In the genomic region with DNA sequence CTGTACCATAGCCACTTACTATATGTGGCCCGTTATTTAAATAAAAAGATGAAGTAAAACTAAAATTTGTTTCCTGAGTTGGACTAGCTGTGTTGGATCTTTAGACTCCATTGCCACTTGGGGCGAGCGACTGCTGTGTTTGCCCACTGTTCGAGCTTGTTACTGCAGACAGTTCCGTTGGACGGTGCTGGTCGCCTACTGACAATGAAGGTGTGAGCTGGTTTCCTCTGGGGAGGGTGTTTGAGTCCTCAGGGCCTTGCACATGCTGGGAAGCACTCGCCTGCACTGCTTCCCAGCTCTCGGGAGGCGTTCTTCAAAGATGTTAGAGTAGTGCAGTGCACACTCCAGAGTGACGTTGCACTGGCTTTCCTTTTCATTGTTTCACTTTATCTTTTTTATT, we compare ENCODE assay signal across 9 mouse cellular contexts. TPM values are rescaled to one million over a fixed set of nuclear protein-coding genes. Genes with fewer than 3 reads are reported as not detected.
DNase-seq lines count a peak whose midpoint lies in the region; ATAC-seq and TF ChIP-seq lines count a peak whose summit lies in the region.
"Had no signal": no experiment of that assay in that cellular context is flagged by ENCODE, and none has a peak within 500 bp of the region (broad histone marks: within the 10 kb centered on the region; RNA-seq: fewer than 3 reads in every experiment).

No protein-coding gene starts in this region.

- H3K27me3 ChIP-seq in kidney, embryonic 15.5 days, result no peaks in the 10 kb centered on the region
- H3K27me3 ChIP-seq in liver, embryonic 12.5 days (replicated peaks), result no peaks in the 10 kb centered on the region
- H3K27me3 ChIP-seq in small intestine, adult 2 months (ENCODE audit: control insufficient read depth, insufficient read depth, low read length), result no peaks in the 10 kb centered on the region

- 0 out of 2 replicates have a peak overlapping the region, but pooled peaks have one; percentile 93 for H3K4me3 ChIP-seq in kidney, embryonic 15.5 days (replicated peaks)
- peak overlapping the region; percentile 99 for H3K4me3 ChIP-seq in liver, embryonic 12.5 days
- H3K4me3 ChIP-seq in small intestine, adult 2 months (ENCODE audit: low read depth, low read length), result peak overlapping the region; percentile 49

- H3K4me2 ChIP-seq in kidney, embryonic 15.5 days, result peak overlapping the region; percentile 44
- H3K4me2 ChIP-seq in liver, embryonic 12.5 days, result peak overlapping the region; percentile 85

- H3K9ac ChIP-seq in kidney, embryonic 15.5 days, result no peak overlapping the region; the same call in 1 of the 2 replicates
- H3K9ac ChIP-seq in liver, embryonic 12.5 days, result peak overlapping the region; percentile 94

- no peak for TF ChIP-seq POLR2A in small intestine, adult 2 months (IDR thresholded peaks at IDR 0.05; ENCODE audit: low read depth, low read length)

- H3K9me3 ChIP-seq in kidney, embryonic 15.5 days (replicated peaks), result no peaks in the 10 kb centered on the region
- no peaks in the 10 kb centered on the region for H3K9me3 ChIP-seq in liver, embryonic 12.5 days (replicated peaks)

- DNase-seq in kidney, adult 11 months, result no peak
- peak; percentile 36 for DNase-seq in ES-CJ7 (ENCODE audit: low read depth, low spot score)
- DNase-seq in cerebellum, adult 8-10 months, result no peak

- no peaks in the 10 kb centered on the region for H3K36me3 ChIP-seq in kidney, embryonic 15.5 days
- peaks cover 33% of the 10 kb centered on the region for H3K36me3 ChIP-seq in liver, embryonic 12.5 days
- peaks cover 3% of the 10 kb centered on the region for H3K36me3 ChIP-seq in small intestine, adult 2 months (ENCODE audit: control insufficient read depth, insufficient read depth, low read length)

- WGBS in kidney, embryonic 15.5 days, result 54% methylated on average over 11 of the region's 11 CpGs
- 27% methylated on average over 11 of the region's 11 CpGs for WGBS in liver, embryonic 12.5 days (ENCODE audit: insufficient replicate concordance)
- WGBS in small intestine, adult 2 months, result 13% methylated on average over 11 of the region's 11 CpGs

- H3K4me1 ChIP-seq in kidney, embryonic 15.5 days, result peaks cover 53% of the 10 kb centered on the region
- H3K4me1 ChIP-seq in liver, embryonic 12.5 days, result peaks cover 73% of the 10 kb centered on the region
- peaks cover 14% of the 10 kb centered on the region for H3K4me1 ChIP-seq in small intestine, adult 2 months (ENCODE audit: control insufficient read depth, insufficient read depth, insufficient read length, low read length)

- H3K27ac ChIP-seq in kidney, embryonic 15.5 days, result 0 out of 2 replicates have a peak overlapping the region, but pooled peaks have one; percentile 20
- peak overlapping the region; percentile 97 for H3K27ac ChIP-seq in liver, embryonic 12.5 days
- peak overlapping the region; percentile 53 for H3K27ac ChIP-seq in small intestine, adult 2 months (ENCODE audit: insufficient read depth, low read depth, low read length)

- ATAC-seq in kidney, embryonic 15.5 days (replicated peaks; ENCODE audit: low FRiP score), result no peak
- ATAC-seq in granulocyte monocyte progenitor cell, adult 5-6 weeks (replicated peaks; ENCODE audit: poor library complexity, severe bottlenecking), result peak; percentile 4; the same call in 1 of the 2 replicates
- ATAC-seq in liver, embryonic 12.5 days, result no peak
- ATAC-seq in erythroid progenitor cell, adult 5-6 weeks (replicated peaks; ENCODE audit: low FRiP score, poor library complexity, severe bottlenecking), result no peak

- TF ChIP-seq CTCF in small intestine, adult 2 months (IDR thresholded peaks at IDR 0.05; ENCODE audit: extremely low read depth, insufficient read length, insufficient replicate concordance, low read depth, low read length), result no peak

RNA-seq across cellular contexts. Expression of a gene that starts 3.7 kb away (rescaled TPM):
- polyA plus RNA-seq in kidney, embryonic 15.5 days (2015; fragmentation: Nextera tagmentation; extraction: Ambion mirVana), result 446 and 449 TPM in 2 replicates
- 573 and 588 TPM in 2 replicates for total RNA-seq in granulocyte monocyte progenitor cell, adult 5-6 weeks (2014; fragmentation: Nextera tagmentation)
- 434 and 584 TPM in 2 replicates for total RNA-seq in granulocyte monocyte progenitor cell, adult 5-6 weeks (2017)
- 268 and 269 TPM in 2 replicates for polyA plus RNA-seq in liver, embryonic 12.5 days (2016; fragmentation: Nextera tagmentation; extraction: Ambion mirVana)
- polyA plus RNA-seq in small intestine, adult 2 months (2012; rRNA removed), result 110 and 323 TPM in 2 replicates
- 228 and 243 TPM in 2 replicates for total RNA-seq in erythroid progenitor cell, adult 5-6 weeks (2015; ENCODE audit: low replicate concordance)
- 69.4 and 89.7 TPM in 2 replicates for total RNA-seq in erythroid progenitor cell, adult 5-6 weeks (2017; ENCODE audit: low replicate concordance)

RNA-seq across cellular contexts. Expression of a gene that starts 38.7 kb away (rescaled TPM):
- polyA plus RNA-seq in kidney, embryonic 15.5 days (2015; fragmentation: Nextera tagmentation; extraction: Ambion mirVana), result 1.7 and 2.1 TPM in 2 replicates
- total RNA-seq in granulocyte monocyte progenitor cell, adult 5-6 weeks (2014; fragmentation: Nextera tagmentation), result not detected in 2 replicates
- not detected in 2 replicates for total RNA-seq in granulocyte monocyte progenitor cell, adult 5-6 weeks (2017)
- 1.2 and 1.5 TPM in 2 replicates for polyA plus RNA-seq in liver, embryonic 12.5 days (2016; fragmentation: Nextera tagmentation; extraction: Ambion mirVana)
- polyA plus RNA-seq in small intestine, adult 2 months (2012; rRNA removed), result 1.8 and 3.1 TPM in 2 replicates
- not detected in 2 replicates for total RNA-seq in erythroid progenitor cell, adult 5-6 weeks (2015; ENCODE audit: low replicate concordance)
- total RNA-seq in erythroid progenitor cell, adult 5-6 weeks (2017; ENCODE audit: low replicate concordance), result not detected in 2 replicates

RNA-seq across cellular contexts. Expression of a gene that starts 44.9 kb away (rescaled TPM):
- 267 and 283 TPM in 2 replicates for polyA plus RNA-seq in kidney, embryonic 15.5 days (2015; fragmentation: Nextera tagmentation; extraction: Ambion mirVana)
- 100 and 106 TPM in 2 replicates for total RNA-seq in granulocyte monocyte progenitor cell, adult 5-6 weeks (2014; fragmentation: Nextera tagmentation)
- 98.8 and 140 TPM in 2 replicates for total RNA-seq in granulocyte monocyte progenitor cell, adult 5-6 weeks (2017)
- polyA plus RNA-seq in liver, embryonic 12.5 days (2016; fragmentation: Nextera tagmentation; extraction: Ambion mirVana), result 119 and 120 TPM in 2 replicates
- 81.6 and 160 TPM in 2 replicates for polyA plus RNA-seq in small intestine, adult 2 months (2012; rRNA removed)
- 12.6 and 14.3 TPM in 2 replicates for total RNA-seq in erythroid progenitor cell, adult 5-6 weeks (2015; ENCODE audit: low replicate concordance)
- total RNA-seq in erythroid progenitor cell, adult 5-6 weeks (2017; ENCODE audit: low replicate concordance), result 17.1 and 26.6 TPM in 2 replicates

RNA-seq across cellular contexts. Expression of a gene that starts 45.1 kb away (rescaled TPM):
- 138 and 139 TPM in 2 replicates for polyA plus RNA-seq in kidney, embryonic 15.5 days (2015; fragmentation: Nextera tagmentation; extraction: Ambion mirVana)
- total RNA-seq in granulocyte monocyte progenitor cell, adult 5-6 weeks (2014; fragmentation: Nextera tagmentation), result 28.7 and 49.8 TPM in 2 replicates
- total RNA-seq in granulocyte monocyte progenitor cell, adult 5-6 weeks (2017), result 9.0 and 14.1 TPM in 2 replicates
- polyA plus RNA-seq in liver, embryonic 12.5 days (2016; fragmentation: Nextera tagmentation; extraction: Ambion mirVana), result 45.7 and 48.7 TPM in 2 replicates
- 36.9 and 62.6 TPM in 2 replicates for polyA plus RNA-seq in small intestine, adult 2 months (2012; rRNA removed)
- total RNA-seq in erythroid progenitor cell, adult 5-6 weeks (2015; ENCODE audit: low replicate concordance), result 6.5 and 12.2 TPM in 2 replicates
- 0.76 and 1.8 TPM in 2 replicates for total RNA-seq in erythroid progenitor cell, adult 5-6 weeks (2017; ENCODE audit: low replicate concordance)

RNA-seq across cellular contexts. Expression of a gene that starts 45.2 kb away (rescaled TPM):
- not detected in 2 replicates for polyA plus RNA-seq in kidney, embryonic 15.5 days (2015; fragmentation: Nextera tagmentation; extraction: Ambion mirVana)
- not detected in 2 replicates for total RNA-seq in granulocyte monocyte progenitor cell, adult 5-6 weeks (2014; fragmentation: Nextera tagmentation)
- not detected in 2 replicates for total RNA-seq in granulocyte monocyte progenitor cell, adult 5-6 weeks (2017)
- not detected in 2 replicates for polyA plus RNA-seq in liver, embryonic 12.5 days (2016; fragmentation: Nextera tagmentation; extraction: Ambion mirVana)
- not detected in 2 replicates for polyA plus RNA-seq in small intestine, adult 2 months (2012; rRNA removed)
- not detected in 2 replicates for total RNA-seq in erythroid progenitor cell, adult 5-6 weeks (2015; ENCODE audit: low replicate concordance)
- not detected in 2 replicates for total RNA-seq in erythroid progenitor cell, adult 5-6 weeks (2017; ENCODE audit: low replicate concordance)
- polyA plus RNA-seq: limb, embryonic 11.5 days had no signal

Comparison
In these comparisons a context has a peak if more than half of its experiments do, and no peak if none do; other contexts are left out.
1. H3K27ac ChIP-seq: peak in every context shown above with its lines; median percentile 97 in liver, embryonic 12.5 days; 53 in small intestine, adult 2 months; 20 in kidney, embryonic 15.5 days.
2. H3K4me3 ChIP-seq: peak in every context shown above with its lines; median percentile 99 in liver, embryonic 12.5 days; 93 in kidney, embryonic 15.5 days; 49 in small intestine, adult 2 months.